ENCODE assay signal across 9 mouse cellular contexts in genomic region chr4:118579313-118579712, GRCm38 (mm10). TPM values are rescaled to one million over a fixed set of nuclear protein-coding genes. Genes with fewer than 3 reads are reported as not detected.
DNase-seq lines count a peak whose midpoint lies in the region; ATAC-seq and TF ChIP-seq lines count a peak whose summit lies in the region.
"Had no signal": no experiment of that assay in that cellular context is flagged by ENCODE, and none has a peak within 500 bp of the region (broad histone marks: within the 10 kb centered on the region; RNA-seq: fewer than 3 reads in every experiment).

No protein-coding gene starts in this region.

- H3K4me3 ChIP-seq in spleen, adult 2 months (ENCODE audit: extremely low read depth, insufficient read depth, insufficient read length) = no peak overlapping the region
- H3K4me3 ChIP-seq in lung, adult 2 months (replicated peaks; ENCODE audit: extremely low read depth, low read depth, low read length) = no peak overlapping the region

- H3K27me3 ChIP-seq in spleen, adult 2 months (ENCODE audit: control insufficient read depth, insufficient read depth, low read length) = no peaks in the 10 kb centered on the region

- no peaks in the 10 kb centered on the region for H3K36me3 ChIP-seq in spleen, adult 2 months (ENCODE audit: control insufficient read depth, insufficient read depth, low read length)

- TF ChIP-seq POLR2A in spleen, adult 2 months (IDR thresholded peaks at IDR 0.05; ENCODE audit: low read depth, low read length) = no peak
- no peak for TF ChIP-seq POLR2A in brain, embryonic 14.5 days (IDR thresholded peaks at IDR 0.05; ENCODE audit: borderline replicate concordance, extremely low read depth, insufficient read depth, insufficient read length, poor library complexity, severe bottlenecking)
- no peak for TF ChIP-seq POLR2A in lung, adult 2 months (IDR thresholded peaks at IDR 0.05; ENCODE audit: borderline replicate concordance, extremely low read depth, low read depth, low read length)

- 45% methylated on average over 13 of the region's 13 CpGs for WGBS in spleen, adult 2 months
- 47% methylated on average over 13 of the region's 13 CpGs for WGBS in lung, adult 2 months

- H3K4me1 ChIP-seq in spleen, adult 2 months (ENCODE audit: control insufficient read depth, insufficient read depth, insufficient read length) = no peaks in the 10 kb centered on the region
- H3K4me1 ChIP-seq in lung, adult 2 months (ENCODE audit: control insufficient read depth, insufficient read depth, low read length) = no peaks in the 10 kb centered on the region

- ATAC-seq in monocyte, adult 5-6 weeks (replicated peaks; ENCODE audit: insufficient number of reproducible peaks, low FRiP score, low TSS enrichment, poor library complexity, severe bottlenecking) = no peak

- no peak overlapping the region for H3K27ac ChIP-seq in spleen, adult 2 months (ENCODE audit: insufficient read depth, low read length)

- TF ChIP-seq CTCF in spleen, adult 2 months (IDR thresholded peaks at IDR 0.05; ENCODE audit: extremely low read depth, insufficient read depth, insufficient read length, insufficient replicate concordance) = peak; percentile 26; the same call in 1 of the 2 replicates
- peak; percentile 51 for TF ChIP-seq CTCF in brain, embryonic 14.5 days (IDR thresholded peaks at IDR 0.05; ENCODE audit: borderline replicate concordance, extremely low read depth, insufficient read depth, insufficient read length)
- TF ChIP-seq CTCF in lung, adult 2 months (IDR thresholded peaks at IDR 0.05; ENCODE audit: insufficient read depth, low read length) = peak; percentile 25; the same call in 1 of the 2 replicates

- intact Hi-C loops in heart, postnatal 14 days (cut with DNase I) = loop anchor here (5.0 kb wide), 1 partner anchor 362 kb away; no protein-coding TSS in a partner anchor
- intact Hi-C loops in heart, postnatal 25 days (cut with DNase I) = loop anchor here (5.0 kb wide), 1 partner anchor 362 kb away; no protein-coding TSS in a partner anchor

- DNase-seq in heart, postnatal 14 days = peak; percentile 50 to 64
- no peak for DNase-seq in heart, postnatal 25 days (ENCODE audit: low spot score)
- DNase-seq in spleen, adult 2 months (ENCODE audit: low read depth in 1 of 2, low spot score in 2 of 2) = peak in 1 of 2 experiments; percentile 22
- DNase-seq in spleen, postnatal 36 days (ENCODE audit: low spot score in 2 of 2) = no peak
- no peak for DNase-seq in brain, embryonic 14.5 days (ENCODE audit: low read depth)
- DNase-seq in lung, adult 2 months = peak; percentile 44
- no peak for DNase-seq in yolk sac, embryonic 10.5 days (ENCODE audit: low spot score)

RNA-seq across cellular contexts. Expression of gene Tmem125, which starts 35.5 kb away (rescaled TPM):
- under 1 TPM; 0.22 to 0.26 TPM for total RNA-seq in heart, postnatal 14 days (2021)
- under 1 TPM in 1 of 2 experiments, not detected in 1; 0.17 TPM for total RNA-seq in heart, postnatal 25 days (2021)
- polyA plus RNA-seq in spleen, adult 2 months (2012; rRNA removed) = 0.54 and 0.79 TPM in 2 replicates
- polyA plus RNA-seq in brain, embryonic 14.5 days (2012; rRNA removed) = 0.49 and 0.82 TPM in 2 replicates
- polyA plus RNA-seq in lung, adult 2 months (2012; rRNA removed) = 32.4 and 47.5 TPM in 2 replicates
- total RNA-seq in monocyte, adult 5-6 weeks (2017) = not detected in 3 replicates

RNA-seq across cellular contexts. Expression of gene Cfap57, which starts 41.3 kb away (rescaled TPM):
- under 1 TPM; 0.07 to 0.12 TPM for total RNA-seq in heart, postnatal 14 days (2021)
- under 1 TPM in 1 of 2 experiments, not detected in 1; 0.05 TPM for total RNA-seq in heart, postnatal 25 days (2021)
- not detected in 2 replicates for polyA plus RNA-seq in spleen, adult 2 months (2012; rRNA removed)
- polyA plus RNA-seq in brain, embryonic 14.5 days (2012; rRNA removed) = 0.72 and 1.5 TPM in 2 replicates
- 1.3 and 2.5 TPM in 2 replicates for polyA plus RNA-seq in lung, adult 2 months (2012; rRNA removed)
- total RNA-seq in monocyte, adult 5-6 weeks (2017) = not detected in 3 replicates

RNA-seq across cellular contexts. Expression of gene Ebna1bp2, which starts 41.3 kb away (rescaled TPM):
- total RNA-seq in heart, postnatal 14 days (2021) = 10 to 100 TPM; 31.4 to 35.2 TPM
- 10 to 100 TPM; 36.6 to 38.2 TPM for total RNA-seq in heart, postnatal 25 days (2021)
- 17.5 and 18.5 TPM in 2 replicates for polyA plus RNA-seq in spleen, adult 2 months (2012; rRNA removed)
- 67.7 and 74.9 TPM in 2 replicates for polyA plus RNA-seq in brain, embryonic 14.5 days (2012; rRNA removed)
- 19.7 and 21.6 TPM in 2 replicates for polyA plus RNA-seq in lung, adult 2 months (2012; rRNA removed)
- 40.9 to 70.6 TPM (median 54.9 TPM) in 3 replicates for total RNA-seq in monocyte, adult 5-6 weeks (2017)

RNA-seq across cellular contexts. Expression of gene 2610528J11Rik, which starts 52.5 kb away (rescaled TPM):
- total RNA-seq in heart, postnatal 14 days (2021) = not detected
- not detected for total RNA-seq in heart, postnatal 25 days (2021)
- 1.5 and 1.7 TPM in 2 replicates for polyA plus RNA-seq in spleen, adult 2 months (2012; rRNA removed)
- polyA plus RNA-seq in brain, embryonic 14.5 days (2012; rRNA removed) = 0.27 and 0.29 TPM in 2 replicates
- 17.0 and 17.7 TPM in 2 replicates for polyA plus RNA-seq in lung, adult 2 months (2012; rRNA removed)
- total RNA-seq in monocyte, adult 5-6 weeks (2017) = not detected in 3 replicates
- total RNA-seq: heart, postnatal 10 days had no signal

Comparison
In these comparisons a context has a peak if more than half of its experiments do, and no peak if none do; other contexts are left out.
1. DNase-seq: peak in heart, postnatal 14 days (2 of 2) and lung, adult 2 months (single experiment); none in heart, postnatal 25 days (single experiment), spleen, postnatal 36 days (0 of 2), brain, embryonic 14.5 days (single experiment) and yolk sac, embryonic 10.5 days (single experiment).
2. Peak in every context shown above with its lines, with median percentiles within 50 percentile points of each other: CTCF ChIP-seq.